Mouse (Mus musculus) limb, embryonic 14.5 days (tissue): ENCODE data around the gene Trpv4. TPM values are rescaled to one million over a fixed set of nuclear protein-coding genes. Genes with fewer than 3 reads are reported as not detected.

Source experiments
- ATAC-seq: fragments of 200-750 bp; cut with Nextera tagmentation; 2 replicates; pipeline ENCODE4 v1.8.0; 2017; ENCODE audit warnings: low read depth, moderate number of reproducible peaks, moderate TSS enrichment; ENCODE audit not compliant: low FRiP score
- DNase-seq: peaks from one replicate; pipeline ENCODE4 v3.0.0-alpha.2; 2015; ENCODE audit warnings: low spot score
- H3K27ac ChIP-seq: fragments of 300-500 bp; sonication (generic); replicated peaks from 2 replicates; pipeline ENCODE4 v1.5.1; 2014; ENCODE audit warnings: low read depth, mild to moderate bottlenecking, low read length, moderate library complexity, mixed read lengths
- H3K27me3 ChIP-seq: fragments of 300-500 bp; sonication (generic); 2 replicates; pipeline ENCODE4 v1.6.1; 2014; ENCODE audit warnings: low read length, mixed read lengths; ENCODE audit not compliant: control insufficient read depth, insufficient read depth
- H3K36me3 ChIP-seq: fragments of 300-500 bp; sonication (generic); 2 replicates; pipeline ENCODE4 v1.6.1; 2014; ENCODE audit warnings: mild to moderate bottlenecking, low read length, moderate library complexity, mixed read lengths; ENCODE audit not compliant: control insufficient read depth, insufficient read depth
- H3K4me1 ChIP-seq: fragments of 300-500 bp; sonication (generic); 2 replicates; pipeline ENCODE4 v1.6.1; 2014; ENCODE audit warnings: antibody characterized with exemption, low read length, mixed read lengths; ENCODE audit not compliant: control insufficient read depth, insufficient read depth
- H3K4me2 ChIP-seq: fragments of 300-500 bp; sonication (generic); replicated peaks from 2 replicates; pipeline ENCODE4 v1.6.1; 2014; ENCODE audit warnings: low read depth, mild to moderate bottlenecking, low read length, moderate library complexity; ENCODE audit not compliant: severe bottlenecking
- H3K4me3 ChIP-seq: fragments of 300-500 bp; sonication (generic); replicated peaks from 2 replicates; pipeline ENCODE4 v1.5.1; 2014; ENCODE audit warnings: low read length
- H3K9ac ChIP-seq: fragments of 300-500 bp; sonication (generic); 2 replicates; pipeline ENCODE4 v1.6.1; 2014; ENCODE audit warnings: mild to moderate bottlenecking, low read depth, low read length, moderate library complexity; ENCODE audit not compliant: severe bottlenecking
- H3K9me3 ChIP-seq: fragments of 300-500 bp; sonication (generic); 2 replicates; pipeline ENCODE4 v1.6.1; 2016; ENCODE audit warnings: low read length; ENCODE audit not compliant: control insufficient read depth
- POLR2A ChIP-seq: fragments of 200-500 bp; IDR thresholded peaks from 2 replicates; pipeline ENCODE4 v1.8.0; 2012; ENCODE audit warnings: inconsistent platforms, mild to moderate bottlenecking, moderate library complexity, borderline replicate concordance; ENCODE audit not compliant: insufficient read depth, insufficient read length; ENCODE audit errors: extremely low read depth
- WGBS: fragments of 180-500 bp; shearing (Covaris S2); extraction: QIAGEN DNeasy Blood & Tissue Kit; methylation state at CpG from one replicate; pipeline ENCODE4 v1.1.7; 2014; 5-methylcytosine and 5-hydroxymethylcytosine counted together
- polyA plus RNA-seq, 2 experiments: library from polyadenylated mRNA; depleted of rRNA in 1 of 2; stranded (reverse) in 1 of 2; unstranded in 1 of 2; fragments of >200 nt; fragmentation: Nextera tagmentation in 1 of 2; extraction: Ambion mirVana in 1 of 2; gene quantifications; 2 replicates each; pipeline versions ENCODE4 v1.2.1 to v1.2.3; 2012 to 2014

The Trpv4 gene
- polyA plus RNA-seq, 2 experiments = 12.9 to 44.9 TPM

DNA sequence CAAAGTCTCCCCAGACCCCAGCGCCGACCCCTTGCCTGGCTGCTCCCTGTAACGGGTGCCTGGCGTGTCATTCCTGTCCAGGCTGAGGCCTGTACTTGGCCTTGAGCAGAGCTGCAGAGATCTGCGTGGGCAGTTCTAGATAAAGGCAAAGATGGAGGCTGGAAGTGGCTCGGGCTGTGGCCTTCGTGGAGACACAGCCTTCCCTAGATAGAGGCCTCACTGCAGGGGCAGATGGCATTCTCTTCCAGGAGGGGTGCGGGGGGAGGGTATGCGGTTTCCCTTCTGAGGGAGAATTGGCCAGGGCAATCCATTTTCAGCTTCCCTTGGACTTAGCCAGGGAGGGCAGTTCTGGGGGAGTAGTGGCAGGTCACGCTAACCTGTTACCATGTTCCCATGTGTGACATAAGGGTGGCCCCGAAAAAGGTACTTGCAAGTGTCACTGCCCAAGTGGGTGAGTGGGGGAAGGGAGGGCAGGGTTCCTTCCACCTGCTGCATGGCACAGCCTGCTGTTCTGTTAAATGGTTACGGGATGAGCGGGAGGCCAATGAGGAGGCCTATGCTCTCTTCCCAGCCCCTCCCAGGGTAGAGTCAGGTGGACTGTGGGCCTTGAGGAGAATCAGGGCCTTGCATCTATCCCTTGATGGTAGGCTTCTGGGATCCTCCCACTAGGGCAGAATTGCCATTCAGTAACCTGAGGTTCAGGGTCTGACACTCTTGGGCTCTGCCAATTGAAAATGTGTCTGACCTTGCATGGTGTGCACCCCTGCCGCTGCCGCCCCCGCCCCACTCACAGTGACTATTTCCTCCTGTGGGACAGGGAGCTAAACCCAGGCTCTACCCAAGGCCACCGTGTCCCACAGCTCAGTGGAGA, 67.9 kb downstream of the Trpv4 start:
- Histone ChIP-seq H3K4me3 (no peak overlapping the region), H3K27me3 (no peaks in the 10 kb centered on the region), H3K27ac (no peak overlapping the region), H3K4me1 (peaks cover 28% of the 10 kb centered on the region), H3K4me2 (no peak overlapping the region), H3K9ac (no peak overlapping the region), H3K9me3 (no peaks in the 10 kb centered on the region), H3K36me3 (no peaks in the 10 kb centered on the region)
- DNase-seq = no peak
- WGBS = 86% methylated on average over 17 of the region's 17 CpGs
- no peak for TF ChIP-seq POLR2A
- no peak for ATAC-seq

DNA sequence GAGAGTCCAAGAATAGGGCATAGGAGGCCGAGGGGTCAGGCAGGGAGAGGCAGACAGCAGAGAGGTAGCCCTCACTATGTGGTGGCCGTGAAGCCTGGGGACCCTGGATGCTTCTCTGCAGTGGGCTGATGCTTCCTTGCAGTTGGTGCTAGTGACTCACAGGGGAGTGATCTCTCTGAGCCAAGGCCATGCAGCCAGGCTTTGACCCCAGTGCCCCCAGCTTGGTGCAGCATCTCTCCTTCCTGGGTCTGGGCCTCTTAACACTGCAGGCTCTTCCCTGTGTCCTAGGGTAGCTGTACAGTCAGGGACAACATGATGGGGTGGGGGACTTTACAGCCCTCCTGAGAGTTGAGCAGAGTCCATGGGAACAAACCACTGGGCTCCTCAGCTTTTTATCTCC, 68.8 kb downstream of the Trpv4 start:
- Histone ChIP-seq H3K4me2 (no peak overlapping the region), H3K27me3 (no peaks in the 10 kb centered on the region), H3K9ac (no peak overlapping the region), H3K36me3 (no peaks in the 10 kb centered on the region), H3K4me3 (no peak overlapping the region), H3K4me1 (peaks cover 23% of the 10 kb centered on the region), H3K27ac (no peak overlapping the region), H3K9me3 (no peaks in the 10 kb centered on the region)
- no peak for ATAC-seq
- WGBS = 37% methylated on average over 2 of the region's 2 CpGs
- no peak for TF ChIP-seq POLR2A
- no peak for DNase-seq

DNA sequence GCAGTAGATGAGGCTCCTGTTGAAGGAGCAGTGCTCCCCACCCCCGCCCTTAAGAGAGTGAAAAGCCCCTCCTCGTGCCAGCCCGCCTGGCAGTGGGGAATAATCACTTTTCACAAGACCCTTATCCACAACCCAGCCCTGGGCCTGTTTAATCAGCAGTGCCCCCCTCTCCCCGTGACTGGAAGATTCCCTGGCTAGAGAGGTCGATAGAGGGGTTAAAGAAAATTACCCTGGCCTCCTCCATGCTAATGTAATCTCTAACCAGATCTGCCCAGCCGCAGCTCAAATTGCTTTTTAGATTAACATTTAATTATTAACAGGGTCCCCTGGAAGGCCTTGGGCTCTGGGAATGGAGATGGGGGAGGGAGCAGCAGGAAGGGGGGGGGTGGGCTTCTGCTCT, 69.2 kb downstream of the Trpv4 start:
- no peaks in the 10 kb centered on the region for H3K9me3 ChIP-seq
- DNase-seq = no peak
- 28% methylated on average over 6 of the region's 6 CpGs for WGBS

DNA sequence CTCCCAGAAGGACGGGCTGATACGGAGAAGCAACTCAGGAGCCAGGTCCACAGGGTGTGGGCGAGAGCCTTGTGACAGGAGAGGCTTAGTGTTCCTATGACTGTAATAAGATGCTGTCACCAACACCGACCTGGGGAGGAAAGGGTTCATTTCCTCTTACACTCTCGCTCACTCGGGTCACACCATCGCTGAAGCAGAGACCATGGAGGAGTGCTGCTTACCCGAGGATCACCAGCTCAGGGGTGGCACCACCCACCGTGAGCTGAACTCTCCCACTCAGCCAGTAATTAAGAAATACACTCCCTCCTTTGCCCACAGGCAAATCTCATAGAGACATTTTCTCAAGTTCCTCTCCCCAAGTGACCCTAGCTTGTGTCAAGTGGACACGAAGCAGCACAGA, 69.8 kb downstream of the Trpv4 start:
- ATAC-seq = no peak
- DNase-seq = no peak
- H3K27me3 ChIP-seq = no peaks in the 10 kb centered on the region
- H3K9me3 ChIP-seq = no peaks in the 10 kb centered on the region
- TF ChIP-seq POLR2A = no peak
- peaks cover 13% of the 10 kb centered on the region for H3K4me1 ChIP-seq
- H3K4me2 ChIP-seq = no peak overlapping the region
- H3K4me3 ChIP-seq = no peak overlapping the region
- no peak overlapping the region for H3K27ac ChIP-seq
- no peaks in the 10 kb centered on the region for H3K36me3 ChIP-seq
- no peak overlapping the region for H3K9ac ChIP-seq
- 51% methylated on average over 10 of the region's 10 CpGs for WGBS

More for the DNA sequence above, 69.2 kb downstream of the Trpv4 start:
- Histone ChIP-seq H3K4me3 (no peak overlapping the region), H3K36me3 (no peaks in the 10 kb centered on the region), H3K9ac (no peak overlapping the region), H3K4me1 (peaks cover 19% of the 10 kb centered on the region), H3K27ac (no peak overlapping the region), H3K27me3 (no peaks in the 10 kb centered on the region), H3K4me2 (no peak overlapping the region)
- ATAC-seq = no peak
- no peak for TF ChIP-seq POLR2A

DNA sequence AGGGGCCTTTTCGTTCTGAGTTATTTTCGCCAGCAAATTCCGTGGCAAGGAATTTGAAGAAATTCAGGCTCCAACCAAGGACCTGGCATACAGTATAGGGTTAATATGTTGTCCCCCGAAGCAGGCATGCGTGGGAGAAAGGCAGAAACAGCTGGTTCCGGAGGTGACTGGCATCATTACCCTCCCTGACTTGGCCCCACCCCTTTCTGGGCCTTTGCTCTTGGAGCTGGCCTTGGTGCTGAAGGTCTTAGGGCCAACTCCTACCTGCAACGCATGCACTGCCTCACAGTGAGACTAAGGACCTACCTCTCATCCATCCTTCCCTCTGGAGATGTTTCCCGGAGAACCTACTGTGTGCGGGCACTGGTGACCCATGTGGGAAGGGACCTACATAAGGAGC, 70.3 kb downstream of the Trpv4 start:
- Histone ChIP-seq H3K4me2 (no peak overlapping the region), H3K27ac (no peak overlapping the region), H3K9ac (no peak overlapping the region), H3K36me3 (no peaks in the 10 kb centered on the region), H3K4me3 (no peak overlapping the region), H3K27me3 (no peaks in the 10 kb centered on the region), H3K4me1 (peaks cover 8% of the 10 kb centered on the region), H3K9me3 (no peaks in the 10 kb centered on the region)
- no peak for TF ChIP-seq POLR2A
- ATAC-seq = peak; percentile 38; the same call in 1 of the 2 replicates
- 36% methylated on average over 9 of the region's 9 CpGs for WGBS
- DNase-seq = peak; percentile 80
